ENCODE assay signal across 17 mouse cellular contexts in genomic region chr7:80446221-80446878, GRCm38 (mm10). TPM values are rescaled to one million over a fixed set of nuclear protein-coding genes. Genes with fewer than 3 reads are reported as not detected.
DNase-seq lines count a peak whose midpoint lies in the region; ATAC-seq and TF ChIP-seq lines count a peak whose summit lies in the region.
"Had no signal": no experiment of that assay in that cellular context is flagged by ENCODE, and none has a peak within 500 bp of the region (broad histone marks: within the 10 kb centered on the region; RNA-seq: fewer than 3 reads in every experiment).

No protein-coding gene starts in this region.

- ATAC-seq in limb, embryonic 12.5 days (ENCODE audit: insufficient number of reproducible peaks, insufficient read depth, low FRiP score, low TSS enrichment, low read depth) = no peak
- no peak for ATAC-seq in hindbrain, embryonic 12.5 days (ENCODE audit: low FRiP score)
- ATAC-seq in inflammation-experienced regulatory T-cells, adult 6 months = no peak
- ATAC-seq: forebrain, embryonic 16.5 days; hindbrain, postnatal 0 days had no signal

- no peak for TF ChIP-seq EP300 in CH12.LX (IDR thresholded peaks at IDR 0.05; ENCODE audit: low read length)

- no peaks in the 10 kb centered on the region for H3K36me3 ChIP-seq in liver, adult 2 months (ENCODE audit: control insufficient read depth, insufficient read depth, low read length)
- H3K36me3 ChIP-seq in CH12.LX (replicated peaks in 1 of 2; ENCODE audit: control insufficient read depth in 1 of 2, insufficient read depth in 1 of 2, low read length in 1 of 2) = peaks cover 0 to 2% of the 10 kb centered on the region in 2 experiments
- H3K36me3 ChIP-seq in embryonic facial prominence, embryonic 10.5 days (replicated peaks) = 0 out of 2 replicates have a peak, but pooled peaks cover 5% of the 10 kb centered on the region
- H3K36me3 ChIP-seq in limb, embryonic 12.5 days = no peaks in the 10 kb centered on the region; the same call in 1 of the 2 replicates
- no peaks in the 10 kb centered on the region; the same call in 1 of the 2 replicates for H3K36me3 ChIP-seq in hindbrain, embryonic 12.5 days
- H3K36me3 ChIP-seq: limb, embryonic 13.5 days; midbrain, embryonic 12.5 days; neural tube, embryonic 13.5 days had no signal

- no peaks in the 10 kb centered on the region for H3K27me3 ChIP-seq in liver, adult 2 months (ENCODE audit: control insufficient read depth, insufficient read depth, low read length)
- H3K27me3 ChIP-seq in CH12.LX (replicated peaks) = no peaks in the 10 kb centered on the region
- H3K27me3 ChIP-seq in embryonic facial prominence, embryonic 10.5 days (replicated peaks; ENCODE audit: low read depth, poor library complexity, severe bottlenecking) = no peaks in the 10 kb centered on the region
- no peaks in the 10 kb centered on the region for H3K27me3 ChIP-seq in limb, embryonic 12.5 days
- H3K27me3 ChIP-seq in hindbrain, embryonic 12.5 days = no peaks in the 10 kb centered on the region
- H3K27me3 ChIP-seq: limb, embryonic 13.5 days; neural tube, embryonic 13.5 days had no signal

- dilution Hi-C loops in CH12.LX (cut with MboI; ENCODE audit: extremely low pct_ligation_motif_present, extremely low pct_unique_long_range_greater_than_20kb, low sequenced_read_pairs) = no loop called here

- peak; percentile 1 for TF ChIP-seq RAD21 in CH12.LX (IDR thresholded peaks at IDR 0.05; ENCODE audit: low read depth, low read length)

- H3K4me3 ChIP-seq in liver, adult 2 months (ENCODE audit: insufficient read depth, low read depth, low read length) = no peak overlapping the region
- no peak overlapping the region for H3K4me3 ChIP-seq in CH12.LX (replicated peaks in 1 of 3; ENCODE audit: low read depth in 2 of 3, low read length in 2 of 3, poor library complexity in 1 of 3)
- H3K4me3 ChIP-seq in embryonic facial prominence, embryonic 10.5 days = no peak overlapping the region
- H3K4me3 ChIP-seq in limb, embryonic 12.5 days (replicated peaks) = no peak overlapping the region
- no peak overlapping the region for H3K4me3 ChIP-seq in hindbrain, embryonic 12.5 days
- H3K4me3 ChIP-seq: limb, embryonic 13.5 days; midbrain, embryonic 12.5 days; neural tube, embryonic 13.5 days had no signal

- no peak overlapping the region for H3K4me2 ChIP-seq in CH12.LX (ENCODE audit: insufficient read depth, low read depth, poor library complexity, severe bottlenecking)
- no peak overlapping the region for H3K4me2 ChIP-seq in limb, embryonic 12.5 days
- H3K4me2 ChIP-seq in hindbrain, embryonic 12.5 days (replicated peaks) = no peak overlapping the region
- H3K4me2 ChIP-seq: limb, embryonic 13.5 days; midbrain, embryonic 12.5 days; neural tube, embryonic 13.5 days had no signal

- in situ Hi-C loops in CH12.LX (cut with MboI; ENCODE audit: low pct_ligation_motif_present, low pct_unique_long_range_greater_than_20kb, low sequenced_read_pairs) = no loop called here

- TF ChIP-seq POLR2A in liver, adult 2 months (IDR thresholded peaks at IDR 0.05; ENCODE audit: extremely low read depth, insufficient read depth, low read length) = no peak
- no peak for TF ChIP-seq POLR2A in CH12.LX (IDR thresholded peaks at IDR 0.05; ENCODE audit: low read depth, low read length)

- intact Hi-C loops in gastrocnemius, postnatal 36 days (cut with DNase I) = loop anchor here (5.0 kb wide), 1 partner anchor 44 kb away; no protein-coding TSS in a partner anchor

- DNase-seq in liver, adult 2 months (ENCODE audit: extremely low read depth, low read depth, low spot score) = peak; percentile 100
- DNase-seq in liver (no peak), CH12.LX (ENCODE audit: extremely low read depth) (no peak)
- no peak for DNase-seq in embryonic facial prominence, embryonic 10.5 days (ENCODE audit: low spot score)
- no peak for DNase-seq in gastrocnemius, postnatal 36 days
- DNase-seq: adrenal gland, postnatal 14 days; cerebellum, postnatal 25 days; retina, postnatal 1 day; spleen, adult 18-20 months had no signal

- peak overlapping the region; percentile 82 for H3K27ac ChIP-seq in liver, adult 2 months (replicated peaks; ENCODE audit: insufficient read depth, low read depth, low read length)
- no peak overlapping the region for H3K27ac ChIP-seq in CH12.LX (ENCODE audit: insufficient read depth, low read depth)
- H3K27ac ChIP-seq in embryonic facial prominence, embryonic 10.5 days (replicated peaks) = peak overlapping the region; percentile 25; the same call in 1 of the 2 replicates
- peak overlapping the region; percentile 69 for H3K27ac ChIP-seq in limb, embryonic 12.5 days
- H3K27ac ChIP-seq in hindbrain, embryonic 12.5 days = no peak overlapping the region
- H3K27ac ChIP-seq: hindbrain, postnatal 0 days; limb, embryonic 13.5 days; midbrain, embryonic 12.5 days; neural tube, embryonic 13.5 days had no signal

- 0 out of 2 replicates have a peak overlapping the region, but pooled peaks have one; percentile 3 for H3K9ac ChIP-seq in liver, adult 2 months (ENCODE audit: low read depth, low read length)
- H3K9ac ChIP-seq in CH12.LX (ENCODE audit: insufficient read depth, low read depth) = no peak overlapping the region
- H3K9ac ChIP-seq in limb, embryonic 12.5 days (replicated peaks) = no peak overlapping the region
- no peak overlapping the region for H3K9ac ChIP-seq in hindbrain, embryonic 12.5 days
- H3K9ac ChIP-seq: limb, embryonic 13.5 days; midbrain, embryonic 12.5 days; neural tube, embryonic 13.5 days had no signal

- 34% methylated on average over 7 of the region's 7 CpGs for WGBS in liver, adult 2 months
- 79% methylated on average over 7 of the region's 7 CpGs for WGBS in embryonic facial prominence, embryonic 10.5 days
- WGBS in limb, embryonic 12.5 days = 58% methylated on average over 7 of the region's 7 CpGs
- 82% methylated on average over 7 of the region's 7 CpGs for WGBS in hindbrain, embryonic 12.5 days

- no peaks in the 10 kb centered on the region for H3K79me2 ChIP-seq in liver, adult 2 months (ENCODE audit: control insufficient read depth, insufficient read depth, low read length)
- no peaks in the 10 kb centered on the region for H3K79me2 ChIP-seq in CH12.LX (replicated peaks; ENCODE audit: control insufficient read depth, extremely low read depth, insufficient read depth, poor library complexity, severe bottlenecking)

- no peaks in the 10 kb centered on the region for H3K9me3 ChIP-seq in CH12.LX (replicated peaks; ENCODE audit: low read length)
- H3K9me3 ChIP-seq in embryonic facial prominence, embryonic 10.5 days = no peaks in the 10 kb centered on the region
- no peaks in the 10 kb centered on the region for H3K9me3 ChIP-seq in limb, embryonic 12.5 days
- H3K9me3 ChIP-seq in hindbrain, embryonic 12.5 days (replicated peaks) = no peaks in the 10 kb centered on the region
- H3K9me3 ChIP-seq: limb, embryonic 13.5 days; midbrain, embryonic 12.5 days; neural tube, embryonic 13.5 days had no signal

- peaks cover 22% of the 10 kb centered on the region for H3K4me1 ChIP-seq in liver, adult 2 months (ENCODE audit: control insufficient read depth, insufficient read depth, low read length)
- H3K4me1 ChIP-seq in CH12.LX (ENCODE audit: control insufficient read depth in 1 of 2, insufficient read depth in 2 of 2) = peaks cover 6 to 48% of the 10 kb centered on the region in 2 experiments; a peak in 3 of 4 replicates
- peaks cover 49% of the 10 kb centered on the region for H3K4me1 ChIP-seq in embryonic facial prominence, embryonic 10.5 days
- H3K4me1 ChIP-seq in limb, embryonic 12.5 days (replicated peaks) = peaks cover 46% of the 10 kb centered on the region
- peaks cover 7% of the 10 kb centered on the region; the same call in 1 of the 2 replicates for H3K4me1 ChIP-seq in hindbrain, embryonic 12.5 days
- H3K4me1 ChIP-seq: midbrain, embryonic 12.5 days had no signal

- no peak for TF ChIP-seq CTCF in liver, adult 2 months (IDR thresholded peaks at IDR 0.05; ENCODE audit: low read depth, low read length)
- TF ChIP-seq CTCF in CH12.LX (conservative IDR thresholded peaks at IDR 0.05 in 1 of 2, IDR thresholded peaks at IDR 0.05 in 1 of 2; ENCODE audit: low read depth in 2 of 2, low read length in 2 of 2) = peak in 1 of 2 experiments; percentile 15; a peak in 2 of 4 replicates

TF ChIP-seq in CH12.LX, 34 proteins besides CTCF, POLR2A, EP300 and RAD21 (continues in another document):
- TF ChIP-seq TCF12 (IDR thresholded peaks at IDR 0.05; ENCODE audit: low read depth, low read length) = no peak
- no peak for TF ChIP-seq NRF1 (IDR thresholded peaks at IDR 0.05; ENCODE audit: low read depth, low read length)
- TF ChIP-seq E2F4 (IDR thresholded peaks at IDR 0.05; ENCODE audit: insufficient replicate concordance, low read depth, low read length) = no peak
- TF ChIP-seq MAX (IDR thresholded peaks at IDR 0.05; ENCODE audit: low read length) = 0 out of 2 replicates have a peak, but pooled peaks have one; percentile 27
- TF ChIP-seq GABPA (IDR thresholded peaks at IDR 0.05; ENCODE audit: insufficient replicate concordance, low read depth, low read length) = no peak
- peak; percentile 39; the same call in 1 of the 2 replicates for TF ChIP-seq BHLHE40 (IDR thresholded peaks at IDR 0.05; ENCODE audit: low read depth, low read length)

RNA-seq across cellular contexts. Expression of gene Furin, which starts 41.1 kb away (rescaled TPM):
- 26.5 and 42.6 TPM in 2 replicates for total RNA-seq in liver, adult 2 months (2014; rRNA removed)
- polyA plus RNA-seq in liver, adult 2 months (2012; rRNA removed) = 152 and 163 TPM in 2 replicates
- 11.1 and 13.5 TPM in 2 replicates for total RNA-seq in CH12.LX (2012; rRNA removed)
- total RNA-seq in CH12.LX (2014; rRNA removed) = 1.1 and 1.5 TPM in 2 replicates
- 17.0 and 20.9 TPM in 2 replicates for polyA plus RNA-seq in CH12.LX (2012; ENCODE audit: insufficient read length, low read depth)
- 6.0 and 6.3 TPM in 2 replicates for polyA plus RNA-seq in embryonic facial prominence, embryonic 10.5 days (2016; fragmentation: Nextera tagmentation; extraction: Ambion mirVana)
- 10.7 and 13.2 TPM in 2 replicates for polyA plus RNA-seq in limb, embryonic 12.5 days (2016; fragmentation: Nextera tagmentation; extraction: Ambion mirVana)
- polyA plus RNA-seq in hindbrain, embryonic 12.5 days (2016; fragmentation: Nextera tagmentation; extraction: Ambion mirVana) = 6.1 and 6.9 TPM in 2 replicates
- 10 to 100 TPM in 1 of 3 experiments, 1 to 10 TPM in 2; 8.4 to 19.1 (median 8.6) TPM for polyA plus RNA-seq in inflammation-experienced regulatory T-cells, adult 6 months (2017; shearing (Covaris generic))
- 10 to 100 TPM; 40.7 to 48.6 TPM for total RNA-seq in gastrocnemius, postnatal 36 days (2021)

RNA-seq across cellular contexts. Expression of gene Fes, which starts 58.6 kb away (rescaled TPM):
- 4.6 and 9.9 TPM in 2 replicates for total RNA-seq in liver, adult 2 months (2014; rRNA removed)
- 5.8 and 9.6 TPM in 2 replicates for polyA plus RNA-seq in liver, adult 2 months (2012; rRNA removed)
- total RNA-seq in CH12.LX (2012; rRNA removed) (7.1 and 9.8 TPM in 2 replicates), CH12.LX (2014; rRNA removed) (4.3 and 6.5 TPM in 2 replicates)
- 11.7 and 16.2 TPM in 2 replicates for polyA plus RNA-seq in CH12.LX (2012; ENCODE audit: insufficient read length, low read depth)
- polyA plus RNA-seq in embryonic facial prominence, embryonic 10.5 days (2016; fragmentation: Nextera tagmentation; extraction: Ambion mirVana) = 8.2 and 8.4 TPM in 2 replicates
- polyA plus RNA-seq in limb, embryonic 12.5 days (2016; fragmentation: Nextera tagmentation; extraction: Ambion mirVana) = 10.2 and 11.0 TPM in 2 replicates
- polyA plus RNA-seq in hindbrain, embryonic 12.5 days (2016; fragmentation: Nextera tagmentation; extraction: Ambion mirVana) = 10.2 and 11.8 TPM in 2 replicates
- 1 to 10 TPM in 2 of 3 experiments, under 1 TPM in 1; 0.54 to 5.8 (median 2.4) TPM for polyA plus RNA-seq in inflammation-experienced regulatory T-cells, adult 6 months (2017; shearing (Covaris generic))
- 1 to 10 TPM; 3.5 to 5.2 TPM for total RNA-seq in gastrocnemius, postnatal 36 days (2021)

Comparison
In these comparisons a context has a peak if more than half of its experiments do, and no peak if none do; other contexts are left out.
1. H3K27ac ChIP-seq: peak in liver, adult 2 months (single experiment), embryonic facial prominence, embryonic 10.5 days (single experiment) and limb, embryonic 12.5 days (single experiment); none in CH12.LX (single experiment) and hindbrain, embryonic 12.5 days (single experiment).